Comparison of ENCODE assay signal across 8 mouse cellular contexts in the genomic region with DNA sequence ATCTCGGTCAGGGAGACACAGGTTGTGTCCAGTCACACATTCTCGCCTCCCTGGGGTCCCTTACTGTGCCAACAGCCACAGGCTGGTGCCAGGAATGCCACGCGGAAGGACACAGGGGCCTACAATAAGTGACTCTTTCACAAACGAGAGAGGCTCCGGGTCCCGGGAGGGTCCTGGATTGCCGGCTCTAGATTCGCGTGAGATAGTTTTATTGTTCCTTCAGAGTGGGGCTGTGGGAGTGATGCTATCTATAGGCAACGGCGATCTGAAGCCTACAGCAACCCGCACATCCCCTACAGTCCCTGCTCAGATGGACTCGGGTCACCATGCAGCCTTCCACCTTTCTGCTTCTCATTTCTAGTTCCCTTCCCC. TPM values are rescaled to one million over a fixed set of nuclear protein-coding genes. Genes with fewer than 3 reads are reported as not detected.
A peak's percentile ranks its signal among the peaks of the same experiment; 100 is the strongest.
DNase-seq lines count a peak whose midpoint lies in the region; ATAC-seq and TF ChIP-seq lines count a peak whose summit lies in the region.

No protein-coding gene starts in this region.

- intact Hi-C loops in heart, adult 2 months (cut with DNase I): loop anchor here (1.0 to 5.0 kb wide), 8 partner anchors 37 to 518 kb away; partner anchors contain the start of genes Med14 and Usp9x
- intact Hi-C loops in heart, postnatal 25 days (cut with DNase I): loop anchor here (2.0 to 5.0 kb wide), 6 partner anchors 37 to 377 kb away; no protein-coding TSS in a partner anchor

- H3K9me3 ChIP-seq in CH12.LX (replicated peaks; ENCODE audit: low read length): no peaks in the 10 kb centered on the region
- H3K9me3 ChIP-seq in midbrain, embryonic 11.5 days (ENCODE audit: control insufficient read depth, low read length): no peaks in the 10 kb centered on the region

- no peaks in the 10 kb centered on the region for H3K4me1 ChIP-seq in heart, adult 2 months (ENCODE audit: control insufficient read depth, insufficient read depth, low read length)
- H3K4me1 ChIP-seq in CH12.LX (ENCODE audit: control insufficient read depth in 1 of 2, insufficient read depth in 2 of 2): peaks cover 0 to 5% of the 10 kb centered on the region in 2 experiments; a peak in 1 of 4 replicates
- H3K4me1 ChIP-seq in cerebellum, adult 2 months (ENCODE audit: control insufficient read depth, insufficient read depth, low read length): no peaks in the 10 kb centered on the region
- peaks cover 8% of the 10 kb centered on the region for H3K4me1 ChIP-seq in midbrain, embryonic 11.5 days (ENCODE audit: control insufficient read depth, insufficient read depth, low read length)

- TF ChIP-seq EP300 in heart, adult 2 months (IDR thresholded peaks at IDR 0.05; ENCODE audit: insufficient read depth, low read depth, low read length): no peak
- TF ChIP-seq EP300 in CH12.LX (IDR thresholded peaks at IDR 0.05; ENCODE audit: low read length): no peak

- no peaks in the 10 kb centered on the region for H3K27me3 ChIP-seq in heart, adult 2 months (ENCODE audit: control insufficient read depth, insufficient read depth, low read length)
- no peaks in the 10 kb centered on the region for H3K27me3 ChIP-seq in CH12.LX (replicated peaks)
- H3K27me3 ChIP-seq in cerebellum, adult 2 months (ENCODE audit: control insufficient read depth, insufficient read depth, low read length): no peaks in the 10 kb centered on the region
- no peaks in the 10 kb centered on the region; the same call in 1 of the 2 replicates for H3K27me3 ChIP-seq in midbrain, embryonic 11.5 days (ENCODE audit: control insufficient read depth, insufficient read depth, low read length)

- H3K4me3 ChIP-seq in heart, adult 2 months: peak overlapping the region; percentile 99
- peak overlapping the region; percentile 41 to 97 (median 72) for H3K4me3 ChIP-seq in CH12.LX (replicated peaks in 1 of 3; ENCODE audit: low read depth in 2 of 3, low read length in 2 of 3, poor library complexity in 1 of 3)
- H3K4me3 ChIP-seq in cerebellum, adult 2 months (replicated peaks; ENCODE audit: insufficient read depth, low read depth, low read length): peak overlapping the region; percentile 94
- H3K4me3 ChIP-seq in midbrain, embryonic 11.5 days (ENCODE audit: low read depth, low read length): peak overlapping the region; percentile 88

- no peak for TF ChIP-seq CTCF in heart, adult 2 months (IDR thresholded peaks at IDR 0.05)
- no peak for TF ChIP-seq CTCF in CH12.LX (conservative IDR thresholded peaks at IDR 0.05 in 1 of 2, IDR thresholded peaks at IDR 0.05 in 1 of 2; ENCODE audit: low read depth in 2 of 2, low read length in 2 of 2)
- no peak for TF ChIP-seq CTCF in cerebellum, adult 2 months (IDR thresholded peaks at IDR 0.05; ENCODE audit: borderline replicate concordance, insufficient read depth, low read depth, low read length)

- DNase-seq in heart, adult 2 months: no peak
- DNase-seq in heart, postnatal 25 days (ENCODE audit: low spot score): no peak
- DNase-seq in CH12.LX (ENCODE audit: extremely low read depth): no peak
- peak; percentile 70 to 81 for DNase-seq in cerebellum, adult 2 months
- DNase-seq in frontal cortex, postnatal 14 days (ENCODE audit: low spot score in 2 of 2): peak; percentile 29 to 42
- DNase-seq in kidney, adult 9 months: peak; percentile 57
- peak; percentile 97 for DNase-seq in midbrain, embryonic 11.5 days (ENCODE audit: low spot score, missing footprints)
- DNase-seq in testis, postnatal 14 days (ENCODE audit: low spot score): peak; percentile 33

- peak overlapping the region; percentile 73 for H3K9ac ChIP-seq in heart, adult 2 months (ENCODE audit: low read depth, low read length)
- peak overlapping the region; percentile 97 for H3K9ac ChIP-seq in CH12.LX (ENCODE audit: insufficient read depth, low read depth)
- peak overlapping the region; percentile 99 for H3K9ac ChIP-seq in midbrain, embryonic 11.5 days (ENCODE audit: low read length)

- TF ChIP-seq RAD21 in CH12.LX (IDR thresholded peaks at IDR 0.05; ENCODE audit: low read depth, low read length): no peak

- ATAC-seq in midbrain, embryonic 11.5 days (ENCODE audit: low FRiP score): peak; percentile 43; the same call in 1 of the 2 replicates

- peak overlapping the region; percentile 71 for H3K4me2 ChIP-seq in CH12.LX (ENCODE audit: insufficient read depth, low read depth, poor library complexity, severe bottlenecking)
- peak overlapping the region; percentile 66 for H3K4me2 ChIP-seq in midbrain, embryonic 11.5 days

- dilution Hi-C loops in CH12.LX (cut with MboI; ENCODE audit: extremely low pct_ligation_motif_present, extremely low pct_unique_long_range_greater_than_20kb, low sequenced_read_pairs): no loop called here

- H3K36me3 ChIP-seq in heart, adult 2 months (ENCODE audit: control insufficient read depth, insufficient read depth, low read length): peaks cover 9% of the 10 kb centered on the region
- H3K36me3 ChIP-seq in CH12.LX (replicated peaks in 1 of 2; ENCODE audit: control insufficient read depth in 1 of 2, insufficient read depth in 1 of 2, low read length in 1 of 2): peaks cover 3 to 10% of the 10 kb centered on the region in 2 experiments
- H3K36me3 ChIP-seq in midbrain, embryonic 11.5 days (ENCODE audit: control insufficient read depth, insufficient read depth, low read length): no peaks in the 10 kb centered on the region

- in situ Hi-C loops in CH12.LX (cut with MboI; ENCODE audit: low pct_ligation_motif_present, low pct_unique_long_range_greater_than_20kb, low sequenced_read_pairs): no loop called here

- WGBS in heart, adult 2 months: 7% methylated on average over 14 of the region's 14 CpGs
- WGBS in cerebellum, adult 2 months: under 1% methylated on average over 14 of the region's 14 CpGs
- WGBS in midbrain, embryonic 11.5 days: 5% methylated on average over 14 of the region's 14 CpGs

- no peaks in the 10 kb centered on the region; the same call in 1 of the 2 replicates for H3K79me2 ChIP-seq in heart, adult 2 months (replicated peaks; ENCODE audit: control insufficient read depth, insufficient read depth, low read length)
- peaks cover 22% of the 10 kb centered on the region for H3K79me2 ChIP-seq in CH12.LX (replicated peaks; ENCODE audit: control insufficient read depth, extremely low read depth, insufficient read depth, poor library complexity, severe bottlenecking)

- H3K27ac ChIP-seq in heart, adult 2 months: peak overlapping the region; percentile 100
- H3K27ac ChIP-seq in CH12.LX (ENCODE audit: insufficient read depth, low read depth): peak overlapping the region; percentile 97; the same call in 1 of the 2 replicates
- H3K27ac ChIP-seq in cerebellum, adult 2 months (ENCODE audit: insufficient read depth, low read length): peak overlapping the region; percentile 99
- H3K27ac ChIP-seq in midbrain, embryonic 11.5 days (ENCODE audit: low read depth, low read length): peak overlapping the region; percentile 98

- no peak; the same call in 1 of the 2 replicates for TF ChIP-seq POLR2A in heart, adult 2 months (IDR thresholded peaks at IDR 0.05; ENCODE audit: insufficient read depth, low read depth, low read length)
- TF ChIP-seq POLR2A in CH12.LX (IDR thresholded peaks at IDR 0.05; ENCODE audit: low read depth, low read length): no peak
- peak; percentile 33; the same call in 1 of the 2 replicates for TF ChIP-seq POLR2A in cerebellum, adult 2 months (IDR thresholded peaks at IDR 0.05; ENCODE audit: borderline replicate concordance, insufficient read depth, low read length)

TF ChIP-seq in CH12.LX, 34 proteins besides CTCF, POLR2A, EP300 and RAD21:
- no peak for TF ChIP-seq NELFE (IDR thresholded peaks at IDR 0.05; ENCODE audit: low read depth, low read length)
- TF ChIP-seq HCFC1 (IDR thresholded peaks at IDR 0.05; ENCODE audit: low read depth, low read length): no peak
- TF ChIP-seq MXI1 (IDR thresholded peaks at IDR 0.05; ENCODE audit: low read depth, low read length): no peak
- TF ChIP-seq TCF12 (IDR thresholded peaks at IDR 0.05; ENCODE audit: low read depth, low read length): no peak
- TF ChIP-seq CHD1 (IDR thresholded peaks at IDR 0.05; ENCODE audit: low read depth, low read length): no peak
- no peak for TF ChIP-seq MAZ (IDR thresholded peaks at IDR 0.05; ENCODE audit: low read depth, low read length)
- no peak for TF ChIP-seq KAT2A (IDR thresholded peaks at IDR 0.05; ENCODE audit: insufficient replicate concordance, low read length)

RNA-seq across cellular contexts. Expression of gene Ddx3x, which starts 0.7 kb away (rescaled TPM):
- total RNA-seq in heart, adult 2 months (2021): 100 to 1,000 TPM; 142 to 176 TPM
- 21.9 and 57.2 TPM in 2 replicates for polyA plus RNA-seq in heart, adult 2 months (2012; rRNA removed)
- total RNA-seq in heart, postnatal 25 days (2021): 100 to 1,000 TPM; 104 to 181 TPM
- total RNA-seq in CH12.LX (2012; rRNA removed) (104 and 164 TPM in 2 replicates), CH12.LX (2014; rRNA removed) (196 and 197 TPM in 2 replicates)
- 329 and 383 TPM in 2 replicates for polyA plus RNA-seq in CH12.LX (2012; ENCODE audit: insufficient read length, low read depth)
- polyA plus RNA-seq in cerebellum, adult 2 months (2012; rRNA removed): 85.7 and 121 TPM in 2 replicates
- 196 and 219 TPM in 2 replicates for polyA plus RNA-seq in midbrain, embryonic 11.5 days (2014; fragmentation: Nextera tagmentation; extraction: Ambion mirVana)

Comparison
In these comparisons a context has a peak if more than half of its experiments do, and no peak if none do; other contexts are left out.
1. DNase-seq: peak in cerebellum, adult 2 months (2 of 2), frontal cortex, postnatal 14 days (2 of 2), kidney, adult 9 months (single experiment), midbrain, embryonic 11.5 days (single experiment) and testis, postnatal 14 days (single experiment); none in heart, adult 2 months (0 of 2), heart, postnatal 25 days (single experiment) and CH12.LX (single experiment).
2. Peak in every context shown above with its lines, with median percentiles within 50 percentile points of each other: H3K27ac ChIP-seq, H3K4me3 ChIP-seq and H3K9ac ChIP-seq.